Mouse (Mus musculus): ENCODE results near the gene Myt1l.

Myt1l gene

GRCm38 (mm10) chr12:29569311-29569710, 41.1 kb downstream of the Myt1l start:
- DNase-seq (ENCODE audit: low spot score) = no peak

- DNase-seq (ENCODE audit: low spot score) = no peak
These were observed 42.2 kb downstream of the Myt1l start for GRCm38 (mm10) chr12:29570351-29570750.

GRCm38 (mm10) chr12:29571613-29572012, 43.4 kb downstream of the Myt1l start:
- no peak for DNase-seq (ENCODE audit: low spot score)

GRCm38 (mm10) chr12:29593787-29594186, 65.6 kb downstream of the Myt1l start:
- no peak for DNase-seq (ENCODE audit: low spot score)

GRCm38 (mm10) chr12:29599916-29600315, 71.7 kb downstream of the Myt1l start:
- no peak for DNase-seq (ENCODE audit: low spot score)

GRCm38 (mm10) chr12:29601223-29601622, 73.0 kb downstream of the Myt1l start:
- no peak for DNase-seq (ENCODE audit: low spot score)

GRCm38 (mm10) chr12:29604659-29605058, 76.5 kb downstream of the Myt1l start:
- no peak for DNase-seq (ENCODE audit: low spot score)

GRCm38 (mm10) chr12:29605124-29605523, 76.9 kb downstream of the Myt1l start:
- DNase-seq (ENCODE audit: low spot score) = no peak

GRCm38 (mm10) chr12:29606221-29606620, 78.0 kb downstream of the Myt1l start:
- DNase-seq (ENCODE audit: low spot score) = no peak

GRCm38 (mm10) chr12:29617746-29618145, 89.6 kb downstream of the Myt1l start:
- no peak for DNase-seq (ENCODE audit: low spot score)

- no peak for DNase-seq (ENCODE audit: low spot score)
These were observed 93.3 kb downstream of the Myt1l start for GRCm38 (mm10) chr12:29621530-29621929.

GRCm38 (mm10) chr12:29627956-29628750, 100.0 kb downstream of the Myt1l start:
- no peak for DNase-seq (ENCODE audit: low spot score)

GRCm38 (mm10) chr12:29629875-29630538, 101.8 kb downstream of the Myt1l start:
- no peak for DNase-seq (ENCODE audit: low spot score)

- DNase-seq (ENCODE audit: low spot score) = no peak
These were observed 106.3 kb downstream of the Myt1l start for GRCm38 (mm10) chr12:29634509-29634908.

GRCm38 (mm10) chr12:29639543-29640196, 111.5 kb downstream of the Myt1l start:
- no peak for DNase-seq (ENCODE audit: low spot score)

- DNase-seq (ENCODE audit: low spot score) = no peak
These were observed 112.0 kb downstream of the Myt1l start for GRCm38 (mm10) chr12:29640201-29640600.

- DNase-seq (ENCODE audit: low spot score) = no peak
These were observed 114.7 kb downstream of the Myt1l start for GRCm38 (mm10) chr12:29642915-29643314.

- no peak for DNase-seq (ENCODE audit: low spot score)
These were observed 115.9 kb downstream of the Myt1l start for GRCm38 (mm10) chr12:29644091-29644490.

- no peak for DNase-seq (ENCODE audit: low spot score)
These were observed 116.5 kb downstream of the Myt1l start for GRCm38 (mm10) chr12:29644721-29645120.

GRCm38 (mm10) chr12:29649510-29650152, 121.4 kb downstream of the Myt1l start:
- no peak for DNase-seq (ENCODE audit: low spot score)

GRCm38 (mm10) chr12:29652516-29652915, 124.3 kb downstream of the Myt1l start:
- DNase-seq (ENCODE audit: low spot score) = no peak

GRCm38 (mm10) chr12:29655197-29655632, 127.0 kb downstream of the Myt1l start:
- no peak for DNase-seq (ENCODE audit: low spot score)

Data from spleen, adult 12 weeks (tissue).